Mouse (Mus musculus): ENCODE results near the gene Lrrc14b. TPM values are rescaled to one million over a fixed set of nuclear protein-coding genes. Genes with fewer than 3 reads are reported as not detected.
A peak's percentile ranks its signal among the peaks of the same experiment; 100 is the strongest.

The Lrrc14b gene
- polyA plus RNA-seq, 1 experiment from 2014 or later = not detected

DNA sequence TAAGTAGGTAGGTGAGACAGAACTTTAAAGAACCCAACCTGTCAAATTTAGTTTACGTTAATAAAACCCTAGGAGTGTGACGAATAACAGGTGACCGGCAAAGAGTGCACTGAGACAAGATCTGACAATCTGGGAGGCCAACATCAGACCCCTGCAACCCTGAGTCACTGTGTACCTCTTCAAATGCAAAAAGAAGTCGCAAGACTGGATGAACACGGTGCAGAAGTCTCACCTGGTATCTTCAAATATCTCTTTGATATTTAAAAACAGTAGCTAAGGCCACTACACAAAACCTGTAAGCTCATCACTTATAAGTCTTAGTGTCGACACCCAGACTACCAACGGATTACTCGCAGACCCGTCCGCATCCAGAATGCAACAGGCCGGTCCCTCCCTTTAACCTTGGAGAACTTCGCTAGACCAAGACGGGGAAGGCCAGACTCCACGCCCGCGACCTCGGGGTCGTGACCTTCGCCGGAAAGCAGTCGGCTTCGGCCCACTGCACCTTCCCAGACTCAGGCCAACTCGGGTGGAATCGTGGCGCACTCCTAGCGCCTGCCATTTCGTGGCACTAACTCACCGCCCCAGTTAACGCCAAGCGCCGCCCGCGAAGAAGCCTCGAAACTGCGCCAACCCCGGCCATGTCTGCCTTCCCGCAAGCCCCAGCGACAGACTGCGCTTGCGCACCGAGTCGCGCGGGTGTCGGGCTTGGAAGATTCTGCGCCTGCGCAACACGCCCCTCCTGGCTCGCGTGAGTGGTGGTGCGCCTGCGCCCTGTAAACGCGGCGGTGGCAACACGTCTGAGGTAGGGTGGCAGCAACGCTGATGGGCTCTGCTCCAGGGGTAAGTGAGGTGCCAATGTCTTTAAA lies 14.0 kb downstream of the Lrrc14b start, which contains the start of the genes Sdha and Ccdc127:
Sdha (minus strand) TSS at position 715 of the 869 bp plus-strand sequence.
Ccdc127 (plus strand) TSS at position 744 of the 869 bp plus-strand sequence.
- H3K4me1 ChIP-seq = peaks cover 17% of the 10 kb centered on the region
- no peaks in the 10 kb centered on the region for H3K9me3 ChIP-seq (replicated peaks)
- peak; percentile 99 for ATAC-seq (replicated peaks; ENCODE audit: low FRiP score)
- H3K27ac ChIP-seq = peak within 1 kb of the TSS; percentile 93
- H3K4me3 ChIP-seq (replicated peaks) = peak within 1 kb of the TSS; percentile 76
- peaks cover 22% of the 10 kb centered on the region for H3K36me3 ChIP-seq
- WGBS = under 1% methylated on average over 57 of the region's 57 CpGs
- no peaks in the 10 kb centered on the region for H3K27me3 ChIP-seq
- H3K4me2 ChIP-seq = peak within 1 kb of the TSS; percentile 59
- H3K9ac ChIP-seq = peak within 1 kb of the TSS; percentile 84

DNA sequence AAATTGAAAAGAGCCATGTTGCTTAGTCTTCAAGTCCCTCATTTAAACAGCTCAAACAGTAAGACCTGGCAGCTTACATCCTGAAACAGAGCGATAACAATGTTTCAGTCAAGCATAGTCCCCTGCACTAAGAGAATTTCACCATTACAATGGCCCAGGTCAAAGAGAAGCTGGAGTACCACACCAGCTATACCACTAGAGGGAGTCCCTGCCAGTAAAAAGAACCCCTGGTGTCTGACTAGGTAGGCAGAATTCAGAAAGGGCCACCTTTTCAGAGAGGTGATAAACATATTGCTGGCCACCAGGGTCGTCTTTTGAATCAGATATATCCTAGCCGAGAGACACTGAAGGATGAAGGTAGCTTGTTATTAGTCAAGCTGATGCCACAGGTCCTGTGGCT lies 22.8 kb downstream of the Lrrc14b start:
- H3K4me1 ChIP-seq = no peaks in the 10 kb centered on the region
- no peak overlapping the region for H3K4me3 ChIP-seq (replicated peaks)
- no peak overlapping the region for H3K9ac ChIP-seq
- ATAC-seq (replicated peaks; ENCODE audit: low FRiP score) = no peak; the same call in 1 of the 2 replicates
- no peaks in the 10 kb centered on the region for H3K9me3 ChIP-seq (replicated peaks)
- H3K36me3 ChIP-seq = peaks cover 83% of the 10 kb centered on the region
- 45% methylated on average over 3 of the region's 3 CpGs for WGBS
- no peaks in the 10 kb centered on the region for H3K27me3 ChIP-seq
- no peak overlapping the region for H3K27ac ChIP-seq
- no peak overlapping the region for H3K4me2 ChIP-seq

DNA sequence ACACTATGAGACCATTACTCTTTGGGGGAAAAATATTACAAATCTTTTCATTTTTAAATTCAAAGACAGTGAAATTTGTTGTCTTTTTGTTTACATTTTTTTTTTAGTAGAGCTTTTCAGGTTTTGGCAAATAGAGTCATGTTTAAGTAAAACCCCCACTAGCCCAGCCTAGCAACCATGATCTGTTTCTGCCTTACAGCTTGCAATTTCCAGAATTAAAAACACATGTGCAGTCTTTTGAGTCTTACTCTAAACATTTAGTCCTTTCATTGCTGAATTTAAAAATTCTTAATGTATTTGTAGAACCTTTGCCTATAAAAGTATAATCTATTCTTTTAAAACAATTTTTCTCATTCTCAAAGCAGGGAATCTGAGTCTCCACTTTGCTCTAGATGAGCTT lies 34.5 kb downstream of the Lrrc14b start:
- H3K36me3 ChIP-seq = peaks cover 82% of the 10 kb centered on the region
- no peaks in the 10 kb centered on the region for H3K9me3 ChIP-seq (replicated peaks)
- no peaks in the 10 kb centered on the region for H3K4me1 ChIP-seq
- H3K27ac ChIP-seq = no peak overlapping the region
- no peak overlapping the region for H3K4me3 ChIP-seq (replicated peaks)
- no peak for ATAC-seq (replicated peaks; ENCODE audit: low FRiP score)
- H3K27me3 ChIP-seq = no peaks in the 10 kb centered on the region
- H3K9ac ChIP-seq = no peak overlapping the region
- no peak overlapping the region for H3K4me2 ChIP-seq

DNA sequence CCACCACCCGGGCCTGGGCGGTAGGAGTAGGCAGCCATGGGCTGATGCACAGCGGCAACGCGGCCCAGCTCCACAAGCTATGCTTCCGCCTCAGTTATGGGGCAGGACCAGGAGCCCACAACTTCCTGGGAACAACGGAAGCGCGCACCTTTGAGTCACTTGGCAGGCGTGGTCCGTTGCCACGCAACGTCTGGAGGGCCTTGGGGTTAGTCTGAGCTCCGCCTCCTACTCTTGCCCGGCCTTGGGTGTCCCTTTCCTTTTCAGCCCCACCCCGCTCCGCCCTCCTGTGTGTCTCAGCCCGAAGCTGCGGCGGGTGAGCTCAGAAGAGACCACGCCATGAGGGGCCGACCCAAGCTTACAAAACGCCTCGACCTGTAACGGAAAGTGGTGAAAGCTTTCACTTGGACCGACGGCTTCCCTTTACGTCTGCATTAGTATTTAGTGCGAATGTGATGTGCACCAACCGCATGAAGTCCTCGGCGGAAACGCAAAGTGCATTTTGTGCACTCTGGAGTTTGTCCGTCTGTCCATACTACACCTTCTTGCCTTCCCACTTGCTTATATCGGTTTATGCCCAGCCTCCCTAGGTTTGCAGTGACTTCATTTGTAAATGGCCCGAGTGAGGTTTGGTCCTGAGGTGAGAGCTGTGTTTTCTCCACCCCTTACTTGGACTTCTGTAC lies 46.5 kb downstream of the Lrrc14b start, which contains the start of gene Pdcd6:
Pdcd6 (minus strand) TSS at position 411 of the 680 bp plus-strand sequence.
- H3K27me3 ChIP-seq = no peaks in the 10 kb centered on the region
- peak within 1 kb of the TSS; percentile 89 for H3K4me3 ChIP-seq (replicated peaks)
- H3K4me2 ChIP-seq = peak within 1 kb of the TSS; percentile 76
- no peaks in the 10 kb centered on the region for H3K9me3 ChIP-seq (replicated peaks)
- peak within 1 kb of the TSS; percentile 89 for H3K27ac ChIP-seq
- WGBS = under 1% methylated on average over 36 of the region's 36 CpGs
- peaks cover 14% of the 10 kb centered on the region for H3K4me1 ChIP-seq
- H3K9ac ChIP-seq = peak within 1 kb of the TSS; percentile 85
- ATAC-seq (replicated peaks; ENCODE audit: low FRiP score) = peak; percentile 100
- peaks cover 42% of the 10 kb centered on the region for H3K36me3 ChIP-seq

DNA sequence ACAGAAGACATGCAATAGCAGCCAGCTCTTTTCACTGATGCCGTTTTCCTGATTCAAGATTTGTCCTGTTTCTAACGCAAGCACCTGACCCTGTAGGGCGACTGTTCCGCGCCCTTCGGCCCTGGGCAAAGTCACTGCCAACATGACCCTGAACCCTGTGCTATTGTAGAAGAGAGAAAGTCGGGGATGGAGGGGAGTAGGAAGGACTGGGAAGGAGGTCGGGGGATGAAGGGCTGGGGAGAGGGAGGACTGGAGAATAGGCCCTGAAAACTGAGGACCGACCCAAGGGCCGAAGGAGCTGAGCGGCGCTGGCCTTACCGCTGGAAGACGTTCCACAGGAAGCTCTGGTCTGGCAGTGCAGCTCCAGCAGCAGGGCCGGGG lies 47.0 kb downstream of the Lrrc14b start:
- Histone ChIP-seq H3K27me3 (no peaks in the 10 kb centered on the region), H3K36me3 (peaks cover 37% of the 10 kb centered on the region), H3K4me3 (replicated peaks) (peak overlapping the region; percentile 89), H3K27ac (peak overlapping the region; percentile 89), H3K4me1 (peaks cover 14% of the 10 kb centered on the region), H3K4me2 (peak overlapping the region; percentile 76), H3K9me3 (replicated peaks) (no peaks in the 10 kb centered on the region), H3K9ac (peak overlapping the region; percentile 85)
- ATAC-seq (replicated peaks; ENCODE audit: low FRiP score) = no peak
- 3% methylated on average over 15 of the region's 15 CpGs for WGBS

DNA sequence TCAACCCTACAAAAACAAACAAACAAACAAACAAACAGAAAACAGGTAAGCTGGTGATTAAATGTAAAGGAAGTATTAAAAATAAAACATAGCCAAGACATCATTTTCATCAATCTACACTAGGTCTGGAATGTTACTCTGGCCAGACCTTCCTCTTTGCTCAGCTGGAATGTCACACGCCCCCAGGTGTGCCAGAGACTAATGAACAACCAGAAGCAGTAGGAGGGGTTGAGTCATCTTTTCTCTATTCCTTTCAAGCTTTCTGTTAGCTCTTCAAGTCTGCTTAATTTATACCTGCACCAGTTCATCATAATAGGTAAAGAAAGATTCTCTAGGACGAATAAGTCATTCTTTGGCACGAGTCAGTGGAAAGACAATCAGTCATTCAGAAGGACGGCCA lies 47.4 kb downstream of the Lrrc14b start:
- peak overlapping the region; percentile 89 for H3K27ac ChIP-seq

DNA sequence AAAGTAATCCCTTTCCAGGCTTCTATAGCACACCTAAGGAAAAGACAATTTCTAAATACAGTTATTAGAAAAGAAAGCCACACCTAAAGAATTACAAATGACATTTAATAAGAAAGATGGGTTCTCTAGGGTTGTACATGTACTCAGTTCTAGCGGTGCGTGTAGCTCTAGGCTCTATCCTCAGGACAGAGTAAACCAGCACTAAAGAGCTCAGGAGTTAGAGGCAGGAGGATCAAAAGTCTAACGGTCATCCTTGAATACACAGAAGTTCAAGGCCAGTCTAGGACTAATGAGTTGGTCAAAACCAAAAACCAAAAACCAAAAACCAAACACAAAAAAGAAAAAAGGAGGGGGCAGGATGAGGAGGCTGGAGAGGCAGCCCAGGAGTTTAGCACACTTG lies 49.2 kb downstream of the Lrrc14b start:
- H3K9me3 ChIP-seq (replicated peaks) = no peaks in the 10 kb centered on the region
- H3K27me3 ChIP-seq = no peaks in the 10 kb centered on the region
- WGBS = 88% methylated on average over 3 of the region's 3 CpGs
- no peak overlapping the region for H3K4me3 ChIP-seq (replicated peaks)
- no peak overlapping the region for H3K27ac ChIP-seq
- no peak overlapping the region for H3K4me2 ChIP-seq
- H3K4me1 ChIP-seq = peaks cover 14% of the 10 kb centered on the region
- H3K9ac ChIP-seq = no peak overlapping the region
- peaks cover 35% of the 10 kb centered on the region for H3K36me3 ChIP-seq
- no peak for ATAC-seq (replicated peaks; ENCODE audit: low FRiP score)

More for the DNA sequence above, 47.4 kb downstream of the Lrrc14b start:
- Histone ChIP-seq H3K27me3 (no peaks in the 10 kb centered on the region), H3K4me1 (peaks cover 14% of the 10 kb centered on the region), H3K9me3 (replicated peaks) (no peaks in the 10 kb centered on the region), H3K36me3 (peaks cover 37% of the 10 kb centered on the region), H3K4me2 (peak overlapping the region; percentile 76), H3K9ac (peak overlapping the region; percentile 85), H3K4me3 (replicated peaks) (peak overlapping the region; percentile 89)
- WGBS = 23% methylated on average over 4 of the region's 4 CpGs
- no peak for ATAC-seq (replicated peaks; ENCODE audit: low FRiP score)

MicroRNA genes within 50 kb of the gene (microRNA counts, 519-probe panel; counts per million panel counts)
- 31.7 counts per million for microRNA mmu-miR-692

Small RNAs within 50 kb of the gene (microRNA-seq; reads per million reads assigned to microRNA genes)
- not detected for gene Mir692-3

Other genes with a start within 250 kb of the Lrrc14b start
- 1.6 and 1.8 TPM in 2 replicates for gene Slc9a3, start 242.5 kb downstream of the Lrrc14b start, polyA plus RNA-seq (2015; fragmentation: Nextera tagmentation; extraction: Ambion mirVana)
- gene Exoc3, start 155.3 kb downstream of the Lrrc14b start, polyA plus RNA-seq (2015; fragmentation: Nextera tagmentation; extraction: Ambion mirVana) = 67.8 and 68.0 TPM in 2 replicates
- 0.45 and 0.52 TPM in 2 replicates for gene Ahrr, start 71.7 kb downstream of the Lrrc14b start, polyA plus RNA-seq (2015; fragmentation: Nextera tagmentation; extraction: Ambion mirVana)
- gene Pdcd6, start 46.4 kb downstream of the Lrrc14b start, polyA plus RNA-seq (2015; fragmentation: Nextera tagmentation; extraction: Ambion mirVana) = 155 and 157 TPM in 2 replicates
- gene Sdha, start 13.7 kb downstream of the Lrrc14b start, polyA plus RNA-seq (2015; fragmentation: Nextera tagmentation; extraction: Ambion mirVana) = 308 and 323 TPM in 2 replicates
- gene Ccdc127, start 13.7 kb downstream of the Lrrc14b start, polyA plus RNA-seq (2015; fragmentation: Nextera tagmentation; extraction: Ambion mirVana) = 60.7 and 61.7 TPM in 2 replicates
- 7.5 and 7.6 TPM in 2 replicates for gene Zfp72, start 26.8 kb upstream of the Lrrc14b start, polyA plus RNA-seq (2015; fragmentation: Nextera tagmentation; extraction: Ambion mirVana)
- gene Ftl1-ps1, start 35.7 kb upstream of the Lrrc14b start, polyA plus RNA-seq (2015; fragmentation: Nextera tagmentation; extraction: Ambion mirVana) = 66.3 and 70.9 TPM in 2 replicates
- gene Zfp825, start 130.0 kb upstream of the Lrrc14b start, polyA plus RNA-seq (2015; fragmentation: Nextera tagmentation; extraction: Ambion mirVana) = 22.5 and 23.7 TPM in 2 replicates